Mouse (Mus musculus) spleen, adult 12 weeks (tissue): ENCODE measurements around the gene Gm20388.
A peak's percentile ranks its signal among the peaks of the same experiment; 100 is the strongest.

ENCODE experiments used
- DNase-seq: peaks from one replicate; pipeline ENCODE4 v3.0.0; 2022; ENCODE audit warnings: low spot score

The Gm20388 gene

GRCm38 (mm10) chr8:123135406-123135805 is 3224.8 kb downstream of the Gm20388 start:
- no peak for DNase-seq

DNA sequence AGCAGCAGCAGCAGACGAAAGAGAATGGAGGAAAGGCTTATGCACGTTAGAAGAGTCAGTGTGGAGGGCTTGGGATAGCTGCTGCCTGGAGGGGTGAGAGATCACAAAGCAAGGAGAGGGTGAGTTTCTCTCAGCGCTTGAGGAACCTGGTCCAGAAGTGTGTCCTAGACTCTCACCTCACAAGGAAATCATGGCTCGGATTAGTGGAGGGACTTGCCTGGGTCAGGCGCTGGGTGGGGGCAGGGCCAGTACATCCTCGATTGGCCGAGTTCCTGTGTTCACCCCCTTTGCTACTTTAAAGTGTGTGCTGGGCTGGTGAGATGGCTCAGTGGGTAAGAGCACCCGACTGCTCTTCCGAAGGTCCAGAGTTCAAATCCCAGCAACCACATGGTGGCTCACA is 3225.2 kb downstream of the Gm20388 start:
- no peak for DNase-seq

GRCm38 (mm10) chr8:123136287-123136686 is 3225.6 kb downstream of the Gm20388 start:
- DNase-seq = no peak

DNA sequence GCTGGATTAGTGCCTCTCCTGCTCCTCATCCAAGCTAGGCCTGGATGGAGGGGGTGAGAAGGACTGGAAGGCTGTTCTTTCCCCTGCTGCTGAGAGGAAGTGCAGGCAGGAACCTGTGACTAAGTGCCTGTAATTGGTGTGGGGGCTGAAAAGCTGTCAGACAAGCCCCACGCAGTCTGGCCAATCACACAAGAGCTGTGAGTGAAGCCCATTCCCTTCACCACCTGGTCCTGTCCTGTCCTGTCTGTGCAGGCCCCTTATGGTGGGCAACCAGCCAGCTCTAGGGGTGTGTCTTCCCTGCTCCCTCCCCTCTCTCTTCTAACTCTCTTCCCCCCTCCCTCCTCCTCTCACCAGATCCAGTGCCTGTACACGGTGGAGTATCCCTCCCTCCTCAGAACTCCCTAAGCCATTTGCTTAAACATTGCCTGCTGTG is 3227.0 kb downstream of the Gm20388 start:
- no peak for DNase-seq

- DNase-seq = no peak
Observed at GRCm38 (mm10) chr8:123138741-123139140, 3228.1 kb downstream of the Gm20388 start.

DNA sequence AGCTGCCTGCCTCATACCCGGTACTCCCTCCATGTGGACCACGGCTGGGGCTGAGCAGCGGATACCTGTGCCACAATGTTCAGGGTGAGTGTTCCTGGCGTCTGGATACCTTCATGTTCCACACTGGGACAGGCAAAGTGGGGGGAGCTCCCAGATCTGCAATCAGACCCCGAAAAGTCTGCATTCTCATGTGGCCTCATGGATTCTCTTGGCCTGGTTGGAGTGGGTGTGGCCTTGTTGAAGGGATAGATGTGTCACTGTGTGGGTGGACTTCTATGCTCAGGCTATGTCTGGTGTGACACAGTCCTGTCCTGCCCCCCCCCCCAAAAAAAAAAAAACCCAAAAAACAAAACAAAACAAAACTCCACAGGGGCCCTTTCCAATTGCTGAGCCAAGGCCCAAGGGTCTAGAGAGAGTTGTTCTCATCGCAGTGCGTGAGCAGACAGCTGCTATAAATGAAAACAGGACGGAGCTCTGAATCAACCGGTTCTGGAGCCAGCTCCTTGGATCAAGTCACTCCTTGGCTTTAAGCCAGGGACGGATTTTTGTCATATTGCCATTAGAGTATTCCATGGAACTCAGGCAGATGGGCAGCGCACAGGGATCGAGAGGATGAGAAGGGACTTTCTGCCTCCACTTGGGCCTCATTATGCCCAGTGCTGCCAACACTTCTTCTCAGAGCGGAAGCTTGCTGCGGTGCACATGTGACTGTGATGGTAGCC is 3231.3 kb downstream of the Gm20388 start:
- no peak for DNase-seq

DNA sequence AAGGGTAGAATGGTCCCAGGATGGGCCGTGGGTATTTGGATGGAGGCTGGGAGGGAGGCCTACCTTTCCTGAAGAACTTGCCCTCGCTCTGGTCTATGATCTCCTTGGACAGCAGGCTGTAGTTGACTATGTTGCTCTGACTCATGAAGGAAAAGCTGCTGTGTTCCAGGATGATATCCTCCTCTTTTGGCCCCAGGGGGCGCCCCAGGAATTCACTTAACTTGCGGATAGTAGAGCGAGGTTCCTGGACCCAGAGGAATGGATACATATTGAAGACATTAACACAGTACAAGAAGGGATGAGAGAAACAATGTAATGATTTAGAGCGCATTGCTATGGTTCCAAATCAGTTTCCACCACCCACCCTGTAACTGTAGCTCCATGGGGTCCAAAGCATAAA is 3234.6 kb downstream of the Gm20388 start:
- DNase-seq = no peak

DNA sequence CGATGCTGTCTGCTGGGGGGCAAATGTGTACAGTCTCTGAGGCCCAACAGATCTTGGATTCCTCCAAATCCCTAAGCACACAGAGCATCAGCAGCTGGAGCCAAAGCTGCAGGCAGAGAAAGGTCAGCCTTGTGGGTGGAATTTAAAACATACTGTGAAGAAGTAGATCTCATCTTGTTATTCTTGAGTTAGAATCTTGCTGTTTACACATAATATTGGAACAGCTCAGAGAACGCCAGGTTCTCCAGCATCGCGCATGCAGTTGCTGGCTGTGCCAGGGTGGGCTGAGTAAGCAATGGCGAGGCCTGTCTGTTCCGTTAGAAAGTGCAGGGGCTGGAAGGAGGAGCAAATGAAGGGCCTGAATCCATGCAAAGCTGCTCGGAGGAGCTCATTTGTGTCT is 3235.7 kb downstream of the Gm20388 start:
- no peak for DNase-seq

DNA sequence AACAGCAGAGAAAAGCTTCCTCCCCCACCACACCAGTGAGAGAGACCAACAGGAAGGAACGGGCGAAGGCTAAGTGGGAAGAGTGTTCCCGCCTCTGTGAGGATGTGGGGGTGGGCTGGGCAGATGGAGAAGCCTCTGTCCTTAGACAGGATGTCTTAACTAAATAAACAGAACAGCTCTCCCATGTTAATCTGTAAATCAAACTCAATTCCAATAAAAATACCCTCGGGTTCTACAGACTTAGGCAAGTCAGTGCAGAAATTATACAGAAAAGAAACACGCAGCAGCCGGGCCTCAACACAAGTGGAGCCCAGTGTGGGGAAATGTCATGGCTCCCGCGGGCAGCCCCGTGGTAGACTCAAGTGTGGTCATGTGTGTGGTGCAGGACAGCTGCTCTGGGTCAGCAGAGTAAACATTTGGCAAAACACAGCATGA is 3240.1 kb downstream of the Gm20388 start:
- no peak for DNase-seq

DNA sequence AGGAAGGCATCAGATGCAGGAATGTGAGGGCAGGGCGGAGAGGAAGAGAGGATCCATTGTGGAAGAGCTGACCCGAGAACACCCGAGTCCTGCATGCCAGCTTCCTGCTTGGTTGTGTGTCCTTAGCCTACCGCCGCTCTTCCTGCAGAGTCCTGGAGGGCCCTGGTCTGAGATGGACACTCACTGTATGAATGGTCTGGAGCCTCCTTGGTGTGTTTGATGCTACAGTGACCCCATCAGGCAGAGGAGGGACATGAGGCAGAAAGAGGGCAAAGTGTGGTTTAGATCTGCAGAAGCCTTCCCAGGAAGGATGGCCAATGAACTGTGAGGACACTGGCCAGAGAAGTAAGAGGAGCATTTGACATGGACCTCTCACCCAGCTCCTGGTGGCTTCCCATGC is 3244.5 kb downstream of the Gm20388 start:
- DNase-seq = no peak

DNA sequence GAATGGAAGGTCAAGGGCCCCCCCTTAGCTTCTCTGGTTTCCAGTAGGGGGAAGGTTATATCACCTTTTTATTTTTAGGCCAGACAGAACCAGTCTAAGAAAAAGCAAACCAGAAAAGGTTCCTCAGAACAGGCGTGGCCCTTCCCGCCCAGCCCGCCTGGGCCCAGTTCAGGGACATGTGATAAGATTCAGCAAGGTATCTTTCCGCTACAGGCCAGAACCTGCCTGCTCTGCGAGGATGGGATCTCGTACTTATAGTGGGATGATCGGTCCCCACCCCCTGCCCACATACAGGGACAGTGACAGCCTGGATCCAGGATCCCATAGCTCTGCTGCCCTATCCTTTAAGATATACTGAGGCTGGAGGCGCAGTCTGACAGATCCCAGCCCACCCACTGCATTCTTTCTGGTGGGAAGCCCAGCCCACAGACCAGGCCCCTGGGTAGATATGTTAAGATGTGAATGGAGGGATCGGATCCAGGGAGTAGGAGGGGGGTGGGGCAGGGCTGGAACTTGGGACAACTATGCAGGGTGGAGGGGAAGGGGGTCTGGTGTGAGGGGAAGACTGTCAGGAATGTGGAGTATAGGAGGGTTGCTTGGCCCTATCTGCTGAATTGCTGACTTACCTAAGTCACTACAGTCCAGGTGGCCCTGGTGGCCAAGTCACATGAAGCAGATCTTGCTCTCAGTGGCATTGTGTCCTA is 3245.6 kb downstream of the Gm20388 start:
- peak; percentile 22 for DNase-seq

- no peak for DNase-seq
Observed at GRCm38 (mm10) chr8:123157888-123158465, 3247.3 kb downstream of the Gm20388 start, which contains the start of gene Sult5a1. Sult5a1 (minus strand) TSS chr8:123158315.

DNA sequence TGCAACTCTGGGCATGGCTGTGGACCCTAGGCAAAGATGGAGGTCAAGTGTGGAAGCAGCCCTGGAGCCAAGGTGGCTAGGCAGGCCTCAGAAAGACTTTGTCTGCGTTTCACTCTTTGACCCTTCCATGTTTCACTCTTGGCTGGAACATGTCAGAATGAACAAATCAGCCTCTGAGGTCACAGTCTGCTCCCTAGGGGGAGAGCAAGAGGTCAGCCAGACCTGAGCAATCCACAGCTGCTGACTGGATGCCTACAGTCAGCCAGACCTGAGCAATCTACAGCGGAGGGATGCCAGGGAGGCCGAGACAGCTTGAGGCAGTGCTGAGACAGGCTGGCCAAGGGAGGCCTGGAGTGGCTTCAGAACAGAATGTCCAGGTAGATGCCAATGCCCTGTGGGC is 3270.8 kb downstream of the Gm20388 start:
- DNase-seq = no peak

DNA sequence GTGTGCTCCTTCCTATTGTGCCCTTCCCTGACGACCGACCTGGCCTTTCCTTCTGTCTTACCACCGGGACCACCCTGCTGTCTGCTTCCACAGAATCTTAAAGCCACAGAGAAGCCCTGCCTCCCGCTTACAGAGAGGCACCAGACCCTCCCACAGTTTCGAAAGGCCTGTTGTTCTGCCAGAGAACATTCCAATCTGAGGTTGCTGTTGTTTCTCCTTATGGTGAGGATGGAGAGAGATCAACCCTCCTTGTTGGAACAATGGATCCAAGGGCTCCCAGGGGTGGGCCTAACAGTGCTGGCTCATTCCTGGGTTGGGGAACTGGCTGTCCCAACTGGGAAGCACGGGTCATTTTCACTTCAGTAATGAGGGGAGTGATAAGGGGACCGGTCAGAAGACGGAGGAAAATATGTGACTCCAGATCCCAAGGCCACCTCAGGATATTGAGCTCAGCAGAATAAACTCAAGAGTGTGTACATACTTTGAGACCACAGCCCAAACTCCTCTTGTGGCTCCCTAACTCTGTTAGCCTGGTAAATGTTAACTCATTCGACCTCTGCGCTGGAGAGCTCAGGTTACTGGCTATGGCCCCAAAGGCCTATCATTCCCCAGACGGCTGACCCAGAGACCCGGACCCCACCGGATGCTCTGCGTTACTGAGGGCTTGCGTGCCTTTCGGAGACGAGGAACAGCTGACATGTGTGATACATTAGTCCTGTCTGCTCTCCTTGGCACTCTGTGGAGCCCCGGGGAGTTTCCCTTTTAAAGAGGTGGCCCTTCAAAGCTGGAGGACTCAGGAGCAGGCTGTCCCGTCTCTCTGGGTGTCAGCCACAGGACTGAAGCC is 3275.1 kb downstream of the Gm20388 start, which contains the start of gene Dpep1:
Gene Dpep1 (plus strand): TSS at position 677 of the 844 bp plus-strand sequence.
- no peak for DNase-seq

DNA sequence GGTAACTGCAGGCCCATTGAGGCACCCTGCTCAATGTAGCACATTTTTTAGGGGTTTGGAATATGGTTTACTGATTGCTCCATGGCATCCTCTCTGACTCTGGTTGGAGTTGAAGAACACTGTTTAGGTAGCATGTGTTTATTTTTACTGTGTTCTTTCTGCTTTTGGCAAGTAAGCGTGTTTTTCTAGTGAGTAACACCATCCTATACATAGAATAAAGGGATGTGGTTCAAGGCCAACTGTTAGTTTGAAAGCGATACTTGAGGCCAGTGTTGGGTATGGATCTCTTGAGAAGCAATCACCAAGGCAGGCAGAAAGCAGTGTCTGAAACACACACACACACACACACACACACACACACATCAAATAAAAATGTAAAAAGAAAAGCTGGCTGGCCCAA is 3277.4 kb downstream of the Gm20388 start:
- DNase-seq = no peak

GRCm38 (mm10) chr8:123188841-123189240 is 3278.2 kb downstream of the Gm20388 start:
- DNase-seq = no peak

DNA sequence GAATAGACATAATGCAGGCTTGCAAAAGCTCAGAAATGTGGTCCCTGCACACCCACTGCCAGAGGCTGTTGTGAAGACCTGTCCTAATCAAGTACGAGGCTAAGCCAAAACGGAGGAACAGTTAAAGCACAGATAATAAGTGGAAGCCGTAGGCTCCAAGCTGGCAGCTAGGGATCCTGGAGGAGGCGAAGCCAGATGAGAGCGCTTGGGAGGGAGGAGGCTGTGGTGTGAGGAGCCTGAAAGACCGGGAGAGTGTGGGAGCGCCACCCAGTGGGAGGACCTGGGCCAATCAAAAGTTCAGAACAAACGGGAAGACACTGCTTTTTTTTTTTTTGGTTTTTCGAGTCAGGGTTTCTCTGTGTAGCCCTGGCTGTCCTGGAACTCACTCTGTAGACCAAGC is 3280.0 kb downstream of the Gm20388 start:
- peak; percentile 26 for DNase-seq

DNA sequence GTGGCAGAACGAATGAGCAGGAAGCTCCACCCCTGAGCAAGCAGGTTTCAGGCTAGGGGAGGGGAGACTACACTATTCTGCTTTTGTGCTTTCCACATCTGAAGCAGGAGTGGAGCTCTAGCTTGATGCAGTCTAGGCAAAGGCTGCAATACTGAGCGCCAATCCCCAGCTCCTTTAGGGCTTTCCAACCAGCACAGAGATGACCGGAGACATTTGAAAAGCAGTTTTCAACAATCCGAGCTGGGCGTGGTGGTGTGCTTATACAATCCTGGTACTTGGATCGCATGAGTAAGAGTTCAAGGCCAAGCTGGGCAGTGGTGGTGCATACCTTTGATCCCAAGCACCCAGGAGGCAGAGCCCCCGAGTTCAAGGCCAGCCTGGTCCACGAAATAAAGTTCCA is 3281.3 kb downstream of the Gm20388 start:
- no peak for DNase-seq

DNA sequence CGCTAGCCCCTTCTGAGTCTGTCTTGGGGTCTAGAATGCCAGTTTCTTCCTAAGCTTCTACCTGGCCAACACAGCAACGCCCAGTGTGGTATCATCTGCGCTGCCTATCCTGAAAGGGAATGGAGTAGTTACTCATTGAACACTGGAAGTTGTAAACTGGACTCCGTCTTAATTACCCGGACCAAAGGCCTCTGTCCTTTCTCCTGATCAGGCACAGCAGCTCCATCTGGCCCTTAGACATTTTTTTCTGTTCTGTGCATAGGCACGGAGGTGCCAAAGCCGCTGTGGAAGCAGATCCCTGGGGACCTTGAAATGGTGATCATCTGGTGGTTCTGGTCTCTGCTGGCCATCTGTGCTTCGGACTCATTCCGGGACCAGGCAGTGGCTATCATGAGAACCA is 3283.1 kb downstream of the Gm20388 start:
- no peak for DNase-seq

DNA sequence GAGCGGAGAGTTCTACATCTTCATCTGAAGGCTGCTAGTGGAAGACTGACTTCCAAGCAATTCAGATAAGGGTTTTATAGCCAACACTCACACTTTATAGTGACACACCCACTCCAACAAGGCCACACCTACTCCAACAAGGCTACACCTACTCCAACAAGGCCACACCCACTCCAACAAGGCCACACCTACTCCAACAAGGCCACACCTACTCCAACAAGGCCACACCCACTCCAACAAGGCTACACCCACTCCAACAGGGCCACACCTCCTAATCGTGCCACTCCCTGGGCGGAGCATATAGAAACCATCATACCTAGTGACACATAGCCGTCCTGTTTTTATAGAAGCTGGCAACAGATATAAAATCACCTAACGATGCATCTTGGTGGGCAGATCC is 3286.4 kb downstream of the Gm20388 start:
- DNase-seq = peak; percentile 55

GRCm38 (mm10) chr8:123199864-123200263 is 3289.2 kb downstream of the Gm20388 start:
- no peak for DNase-seq

- peak; percentile 59 for DNase-seq
Observed at GRCm38 (mm10) chr8:123202288-123202687, 3291.6 kb downstream of the Gm20388 start.
